Mouse (Mus musculus): Measurements from ENCODE around the gene Vmn2r80. TPM values are rescaled to one million over a fixed set of nuclear protein-coding genes. Genes with fewer than 3 reads are reported as not detected.
"Not testable (repeated sequence)": the region's sequence is repeated elsewhere in the genome, so short reads cannot be mapped to it uniquely, and the experiment has no call there.

The Vmn2r80 gene
- not detected in 2 replicates for total RNA-seq (2014; rRNA removed)
- not detected in 2 replicates for polyA plus RNA-seq (2015; fragmentation: Nextera tagmentation; extraction: Ambion mirVana)

GRCm38 (mm10) chr10:79148469-79148868 is at the start of gene Vmn2r80:
Gene Vmn2r80 (plus strand): TSS chr10:79148769.
- H3K4me3 ChIP-seq (ENCODE audit: low read depth, low read length); H3K4me2 ChIP-seq (ENCODE audit: low read depth, low read length, poor library complexity, severe bottlenecking); H3K27ac ChIP-seq (ENCODE audit: low read depth, low read length); H3K9me3 ChIP-seq (ENCODE audit: low read length); H3K9ac ChIP-seq (replicated peaks; ENCODE audit: low read length, poor library complexity, severe bottlenecking); H3K27me3 ChIP-seq (ENCODE audit: insufficient read depth, low read length); DNase-seq (ENCODE audit: low spot score); H3K4me1 ChIP-seq (ENCODE audit: insufficient read depth, low read length); ATAC-seq (ENCODE audit: low FRiP score); H3K36me3 ChIP-seq (ENCODE audit: insufficient read depth, low read length): not testable (repeated sequence)
- WGBS: 76% methylated on average over 4 of the region's 4 CpGs

GRCm38 (mm10) chr10:79106325-79107282 is 42.0 kb upstream of the Vmn2r80 start:
- H3K36me3 ChIP-seq (ENCODE audit: insufficient read depth, low read length): no peaks in the 10 kb centered on the region
- no peak overlapping the region for H3K9ac ChIP-seq (replicated peaks; ENCODE audit: low read length, poor library complexity, severe bottlenecking)
- no peaks in the 10 kb centered on the region for H3K27me3 ChIP-seq (ENCODE audit: insufficient read depth, low read length)
- H3K27ac ChIP-seq (ENCODE audit: low read depth, low read length): no peak overlapping the region
- 74% methylated on average over 8 of the region's 8 CpGs for WGBS
- no peak for DNase-seq (ENCODE audit: low spot score)
- no peak for TF ChIP-seq CTCF (IDR thresholded peaks at IDR 0.05)
- no peak overlapping the region for H3K4me3 ChIP-seq (ENCODE audit: low read depth, low read length)
- H3K4me1 ChIP-seq (ENCODE audit: insufficient read depth, low read length): no peaks in the 10 kb centered on the region
- no peaks in the 10 kb centered on the region for H3K9me3 ChIP-seq (ENCODE audit: low read length)
- H3K4me2 ChIP-seq (ENCODE audit: low read depth, low read length, poor library complexity, severe bottlenecking): no peak overlapping the region
- no peak for ATAC-seq (ENCODE audit: low FRiP score)

- Histone ChIP-seq H3K4me3 (ENCODE audit: low read depth, low read length) (no peak overlapping the region), H3K4me2 (ENCODE audit: low read depth, low read length, poor library complexity, severe bottlenecking) (no peak overlapping the region), H3K4me1 (ENCODE audit: insufficient read depth, low read length) (no peaks in the 10 kb centered on the region), H3K36me3 (ENCODE audit: insufficient read depth, low read length) (no peaks in the 10 kb centered on the region), H3K27me3 (ENCODE audit: insufficient read depth, low read length) (no peaks in the 10 kb centered on the region), H3K9ac (replicated peaks; ENCODE audit: low read length, poor library complexity, severe bottlenecking) (no peak overlapping the region), H3K9me3 (ENCODE audit: low read length) (no peaks in the 10 kb centered on the region), H3K27ac (ENCODE audit: low read depth, low read length) (no peak overlapping the region)
- WGBS: 73% methylated on average over 2 of the region's 2 CpGs
- DNase-seq (ENCODE audit: low spot score) (no peak), ATAC-seq (ENCODE audit: low FRiP score) (no peak)
- no peak for TF ChIP-seq CTCF (IDR thresholded peaks at IDR 0.05)
Observed at GRCm38 (mm10) chr10:79107531-79107930, 41.0 kb upstream of the Vmn2r80 start.

- no peak for TF ChIP-seq CTCF (IDR thresholded peaks at IDR 0.05)
- Histone ChIP-seq H3K4me2 (ENCODE audit: low read depth, low read length, poor library complexity, severe bottlenecking) (no peak overlapping the region), H3K36me3 (ENCODE audit: insufficient read depth, low read length) (no peaks in the 10 kb centered on the region), H3K4me1 (ENCODE audit: insufficient read depth, low read length) (no peaks in the 10 kb centered on the region), H3K27ac (ENCODE audit: low read depth, low read length) (no peak overlapping the region), H3K4me3 (ENCODE audit: low read depth, low read length) (no peak overlapping the region), H3K27me3 (ENCODE audit: insufficient read depth, low read length) (no peaks in the 10 kb centered on the region), H3K9me3 (ENCODE audit: low read length) (no peaks in the 10 kb centered on the region), H3K9ac (replicated peaks; ENCODE audit: low read length, poor library complexity, severe bottlenecking) (no peak overlapping the region)
- 70% methylated on average over 1 of the region's 1 CpGs for WGBS
- no peak for ATAC-seq (ENCODE audit: low FRiP score)
- no peak for DNase-seq (ENCODE audit: low spot score)
Observed at GRCm38 (mm10) chr10:79109156-79109555, 39.4 kb upstream of the Vmn2r80 start.

- ATAC-seq (ENCODE audit: low FRiP score) (no peak), DNase-seq (ENCODE audit: low spot score) (no peak)
- H3K9ac ChIP-seq (replicated peaks; ENCODE audit: low read length, poor library complexity, severe bottlenecking): no peak overlapping the region
- 96% methylated on average over 5 of the region's 5 CpGs for WGBS
- H3K4me2 ChIP-seq (ENCODE audit: low read depth, low read length, poor library complexity, severe bottlenecking): no peak overlapping the region
- no peaks in the 10 kb centered on the region for H3K4me1 ChIP-seq (ENCODE audit: insufficient read depth, low read length)
- H3K4me3 ChIP-seq (ENCODE audit: low read depth, low read length): no peak overlapping the region
- no peaks in the 10 kb centered on the region for H3K36me3 ChIP-seq (ENCODE audit: insufficient read depth, low read length)
- H3K27me3 ChIP-seq (ENCODE audit: insufficient read depth, low read length): no peaks in the 10 kb centered on the region
- TF ChIP-seq CTCF (IDR thresholded peaks at IDR 0.05): no peak
- H3K9me3 ChIP-seq (ENCODE audit: low read length): no peaks in the 10 kb centered on the region
- no peak overlapping the region for H3K27ac ChIP-seq (ENCODE audit: low read depth, low read length)
Observed at GRCm38 (mm10) chr10:79110482-79110881, 38.1 kb upstream of the Vmn2r80 start.

GRCm38 (mm10) chr10:79115085-79115484 is 33.5 kb upstream of the Vmn2r80 start:
- no peak for TF ChIP-seq CTCF (IDR thresholded peaks at IDR 0.05)
- WGBS: 82% methylated on average over 1 of the region's 1 CpGs
- Histone ChIP-seq H3K36me3 (ENCODE audit: insufficient read depth, low read length) (no peaks in the 10 kb centered on the region), H3K27me3 (ENCODE audit: insufficient read depth, low read length) (no peaks in the 10 kb centered on the region), H3K4me1 (ENCODE audit: insufficient read depth, low read length) (no peaks in the 10 kb centered on the region), H3K9me3 (ENCODE audit: low read length) (no peaks in the 10 kb centered on the region), H3K4me3 (ENCODE audit: low read depth, low read length) (no peak overlapping the region), H3K9ac (replicated peaks; ENCODE audit: low read length, poor library complexity, severe bottlenecking) (no peak overlapping the region), H3K27ac (ENCODE audit: low read depth, low read length) (no peak overlapping the region), H3K4me2 (ENCODE audit: low read depth, low read length, poor library complexity, severe bottlenecking) (no peak overlapping the region)
- ATAC-seq (ENCODE audit: low FRiP score): no peak
- no peak for DNase-seq (ENCODE audit: low spot score)
